Mouse (Mus musculus) olfactory bulb, adult 2 months (tissue): ENCODE results near the gene Oxnad1.

Experiments used
- CTCF ChIP-seq: fragments of 200-500 bp; IDR thresholded peaks from 2 replicates; pipeline ENCODE4 v1.5.1; 2012; ENCODE audit warnings: low read depth, mild to moderate bottlenecking, low read length, moderate library complexity; ENCODE audit not compliant: insufficient read depth
- POLR2A ChIP-seq: fragments of 200-500 bp; IDR thresholded peaks from 2 replicates; pipeline ENCODE4 v1.6.1; 2012; ENCODE audit warnings: mild to moderate bottlenecking, low read depth, low read length, moderate library complexity; ENCODE audit not compliant: insufficient read depth

DNA sequence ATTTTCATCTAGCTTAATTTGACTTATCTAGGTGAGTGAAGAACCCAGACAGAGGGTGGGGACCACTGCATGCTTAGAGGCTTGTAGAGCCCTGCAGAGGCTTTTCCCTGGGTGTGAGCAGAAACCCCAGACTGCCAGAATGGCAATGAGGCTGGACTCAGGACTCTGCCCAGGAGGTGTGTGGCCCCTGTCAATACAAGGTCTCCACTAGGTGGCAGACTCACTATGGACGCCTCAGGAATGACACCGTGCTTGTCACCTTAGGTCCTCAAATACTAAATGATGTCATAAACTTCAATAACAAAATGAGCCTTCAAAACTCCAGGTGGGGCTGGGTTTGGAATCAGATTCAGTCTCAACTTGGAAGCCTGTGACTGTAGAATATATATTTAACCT, 36.7 kb downstream of the Oxnad1 start:
- TF ChIP-seq POLR2A (no peak), CTCF (no peak)
